Mouse (Mus musculus): ENCODE results near the gene Ascc2. TPM values are rescaled to one million over a fixed set of nuclear protein-coding genes. Genes with fewer than 3 reads are reported as not detected.

Gene Ascc2
- polyA plus RNA-seq, 1 experiment, result 33.4 TPM

DNA sequence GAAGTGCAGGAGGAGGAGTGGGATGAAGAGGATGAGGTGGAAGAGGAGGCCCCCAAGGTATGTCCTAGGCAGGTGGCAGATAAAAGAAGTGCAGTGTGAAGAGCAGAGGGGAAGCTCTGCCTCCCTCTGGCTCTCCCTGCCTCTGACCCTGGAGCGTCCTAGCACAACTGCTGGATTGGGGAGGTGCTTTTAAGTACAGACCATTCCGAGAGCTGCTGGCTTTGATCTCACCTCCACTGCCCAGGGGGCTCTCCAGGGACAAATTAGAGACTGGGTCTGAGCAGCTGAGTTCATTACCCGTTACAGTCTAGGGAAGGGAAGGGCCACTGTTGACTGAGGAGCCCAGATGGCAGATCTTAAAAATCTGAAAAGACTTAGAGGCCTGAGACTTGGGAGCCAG lies 42.6 kb downstream of the Ascc2 start:
- Histone ChIP-seq H3K4me3 (ENCODE audit: low read depth, low read length) (no peak overlapping the region), H3K36me3 (ENCODE audit: control insufficient read depth, insufficient read depth, low read length, poor library complexity, severe bottlenecking) (peaks cover 14% of the 10 kb centered on the region), H3K27me3 (ENCODE audit: control insufficient read depth, insufficient read depth, low read length, poor library complexity, severe bottlenecking) (no peaks in the 10 kb centered on the region), H3K9ac (ENCODE audit: low read depth, poor library complexity, severe bottlenecking) (no peak overlapping the region), H3K27ac (ENCODE audit: insufficient read depth, low read length) (no peak overlapping the region), H3K9me3 (replicated peaks; ENCODE audit: control insufficient read depth, insufficient read depth, low read length, poor library complexity, severe bottlenecking) (no peaks in the 10 kb centered on the region), H3K4me1 (ENCODE audit: control insufficient read depth, insufficient read depth, low read length) (no peaks in the 10 kb centered on the region)
- TF ChIP-seq EP300 (IDR thresholded peaks at IDR 0.05; ENCODE audit: insufficient read depth, low read depth, low read length) (no peak), CTCF (IDR thresholded peaks at IDR 0.05; ENCODE audit: low read depth, low read length) (no peak), POLR2A (IDR thresholded peaks at IDR 0.05; ENCODE audit: insufficient read depth, low read length) (no peak)

DNA sequence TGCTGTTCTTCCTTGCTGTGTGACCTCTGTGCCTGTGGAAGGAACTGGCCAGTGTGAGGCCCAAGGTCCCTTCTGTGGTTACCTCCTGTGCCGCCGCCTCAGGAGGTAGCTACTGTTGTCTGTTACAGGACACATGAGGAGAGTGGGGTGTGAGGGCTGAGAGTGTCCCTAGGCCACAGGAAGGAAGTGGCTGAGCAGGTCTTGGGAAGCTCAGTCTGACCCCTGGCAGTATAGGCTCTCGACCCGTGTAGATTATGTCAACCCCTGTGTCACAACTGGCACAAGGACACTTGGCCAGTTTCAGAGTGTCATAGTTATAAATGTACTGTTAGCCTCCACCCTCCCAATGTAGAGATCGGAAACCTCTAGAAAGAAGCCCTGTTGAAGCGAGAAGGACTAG lies 46.0 kb downstream of the Ascc2 start:
- H3K4me1 ChIP-seq (ENCODE audit: control insufficient read depth, insufficient read depth, low read length), result no peaks in the 10 kb centered on the region
- peaks cover 12% of the 10 kb centered on the region for H3K36me3 ChIP-seq (ENCODE audit: control insufficient read depth, insufficient read depth, low read length, poor library complexity, severe bottlenecking)
- H3K9ac ChIP-seq (ENCODE audit: low read depth, poor library complexity, severe bottlenecking), result no peak overlapping the region
- no peak for TF ChIP-seq POLR2A (IDR thresholded peaks at IDR 0.05; ENCODE audit: insufficient read depth, low read length)
- no peak for TF ChIP-seq EP300 (IDR thresholded peaks at IDR 0.05; ENCODE audit: insufficient read depth, low read depth, low read length)
- no peak for TF ChIP-seq CTCF (IDR thresholded peaks at IDR 0.05; ENCODE audit: low read depth, low read length)
- H3K4me3 ChIP-seq (ENCODE audit: low read depth, low read length), result no peak overlapping the region
- H3K27ac ChIP-seq (ENCODE audit: insufficient read depth, low read length), result no peak overlapping the region
- H3K9me3 ChIP-seq (replicated peaks; ENCODE audit: control insufficient read depth, insufficient read depth, low read length, poor library complexity, severe bottlenecking), result no peaks in the 10 kb centered on the region
- no peaks in the 10 kb centered on the region for H3K27me3 ChIP-seq (ENCODE audit: control insufficient read depth, insufficient read depth, low read length, poor library complexity, severe bottlenecking)

DNA sequence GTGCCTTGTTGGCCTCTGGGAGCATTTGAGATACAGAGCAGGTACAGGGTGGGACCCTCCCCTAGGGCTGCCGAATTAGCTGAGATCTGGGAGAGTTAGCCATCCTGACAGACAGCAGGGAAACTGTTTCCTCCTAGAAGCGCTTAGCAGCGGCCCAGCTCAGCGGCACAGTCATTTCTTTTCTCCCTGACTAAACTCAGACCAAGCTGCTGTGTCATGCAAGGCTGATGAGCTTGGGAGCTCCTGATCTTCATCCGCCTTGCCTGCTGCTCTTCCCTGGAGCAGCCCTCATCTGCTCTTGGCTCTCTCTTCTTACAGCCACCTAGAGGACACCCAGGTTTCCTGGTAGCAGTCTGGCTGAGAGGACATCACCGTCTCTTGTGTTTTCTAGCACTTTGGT lies 46.6 kb downstream of the Ascc2 start:
- H3K9me3 ChIP-seq (replicated peaks; ENCODE audit: control insufficient read depth, insufficient read depth, low read length, poor library complexity, severe bottlenecking), result no peaks in the 10 kb centered on the region
- no peak overlapping the region for H3K9ac ChIP-seq (ENCODE audit: low read depth, poor library complexity, severe bottlenecking)
- TF ChIP-seq EP300 (IDR thresholded peaks at IDR 0.05; ENCODE audit: insufficient read depth, low read depth, low read length), result no peak
- no peak for TF ChIP-seq POLR2A (IDR thresholded peaks at IDR 0.05; ENCODE audit: insufficient read depth, low read length)
- TF ChIP-seq CTCF (IDR thresholded peaks at IDR 0.05; ENCODE audit: low read depth, low read length), result no peak
- H3K4me1 ChIP-seq (ENCODE audit: control insufficient read depth, insufficient read depth, low read length), result no peaks in the 10 kb centered on the region
- peaks cover 12% of the 10 kb centered on the region for H3K36me3 ChIP-seq (ENCODE audit: control insufficient read depth, insufficient read depth, low read length, poor library complexity, severe bottlenecking)
- H3K27ac ChIP-seq (ENCODE audit: insufficient read depth, low read length), result no peak overlapping the region
- no peak overlapping the region for H3K4me3 ChIP-seq (ENCODE audit: low read depth, low read length)
- no peaks in the 10 kb centered on the region for H3K27me3 ChIP-seq (ENCODE audit: control insufficient read depth, insufficient read depth, low read length, poor library complexity, severe bottlenecking)

DNA sequence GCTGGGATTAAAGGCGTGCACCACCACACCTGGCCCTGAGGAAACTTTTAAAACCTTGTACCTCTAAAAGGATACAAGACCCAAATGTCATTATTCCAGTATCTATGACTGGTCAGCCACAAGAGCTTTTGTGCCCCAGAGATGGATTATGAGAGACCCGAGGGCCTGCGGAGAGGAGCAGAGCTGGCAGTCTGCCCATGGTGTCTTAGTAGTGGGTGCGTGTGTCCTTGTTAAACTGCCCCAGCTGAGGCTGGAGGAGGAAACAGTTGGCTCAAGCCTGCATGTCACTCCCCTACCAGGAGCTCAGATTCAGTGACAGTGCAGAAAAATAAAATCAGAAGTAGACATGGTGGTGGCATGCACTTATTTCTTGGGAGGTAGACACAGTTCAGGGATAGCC lies 47.5 kb downstream of the Ascc2 start:
- Histone ChIP-seq H3K36me3 (ENCODE audit: control insufficient read depth, insufficient read depth, low read length, poor library complexity, severe bottlenecking) (peaks cover 12% of the 10 kb centered on the region), H3K9me3 (replicated peaks; ENCODE audit: control insufficient read depth, insufficient read depth, low read length, poor library complexity, severe bottlenecking) (no peaks in the 10 kb centered on the region), H3K4me3 (ENCODE audit: low read depth, low read length) (no peak overlapping the region), H3K9ac (ENCODE audit: low read depth, poor library complexity, severe bottlenecking) (no peak overlapping the region), H3K27me3 (ENCODE audit: control insufficient read depth, insufficient read depth, low read length, poor library complexity, severe bottlenecking) (no peaks in the 10 kb centered on the region), H3K27ac (ENCODE audit: insufficient read depth, low read length) (no peak overlapping the region), H3K4me1 (ENCODE audit: control insufficient read depth, insufficient read depth, low read length) (no peaks in the 10 kb centered on the region)
- no peak for TF ChIP-seq POLR2A (IDR thresholded peaks at IDR 0.05; ENCODE audit: insufficient read depth, low read length)
- no peak for TF ChIP-seq EP300 (IDR thresholded peaks at IDR 0.05; ENCODE audit: insufficient read depth, low read depth, low read length)
- no peak for TF ChIP-seq CTCF (IDR thresholded peaks at IDR 0.05; ENCODE audit: low read depth, low read length)

DNA sequence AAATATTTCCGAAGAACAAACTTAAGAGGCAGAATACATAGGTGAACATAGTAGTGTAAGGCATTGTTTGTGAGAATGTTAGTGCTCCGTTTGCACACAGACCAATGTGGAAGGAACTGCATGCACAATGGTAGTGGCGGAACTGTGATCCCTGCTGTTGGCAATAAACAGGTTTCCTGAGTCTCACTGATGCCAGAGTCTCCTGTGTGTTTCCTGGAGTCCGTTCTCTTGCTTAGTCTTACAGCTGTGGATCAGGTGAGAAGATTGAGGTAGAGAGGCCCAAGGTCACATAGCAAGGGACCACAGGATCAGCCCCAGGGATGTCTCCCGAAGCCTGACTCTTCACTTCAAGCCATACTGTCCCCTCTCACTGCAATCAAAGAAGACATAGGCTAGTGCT lies 48.0 kb downstream of the Ascc2 start:
- TF ChIP-seq EP300 (IDR thresholded peaks at IDR 0.05; ENCODE audit: insufficient read depth, low read depth, low read length), result no peak
- no peak for TF ChIP-seq CTCF (IDR thresholded peaks at IDR 0.05; ENCODE audit: low read depth, low read length)
- Histone ChIP-seq H3K36me3 (ENCODE audit: control insufficient read depth, insufficient read depth, low read length, poor library complexity, severe bottlenecking) (peaks cover 12% of the 10 kb centered on the region), H3K27me3 (ENCODE audit: control insufficient read depth, insufficient read depth, low read length, poor library complexity, severe bottlenecking) (no peaks in the 10 kb centered on the region), H3K4me1 (ENCODE audit: control insufficient read depth, insufficient read depth, low read length) (no peaks in the 10 kb centered on the region), H3K27ac (ENCODE audit: insufficient read depth, low read length) (no peak overlapping the region), H3K4me3 (ENCODE audit: low read depth, low read length) (no peak overlapping the region), H3K9me3 (replicated peaks; ENCODE audit: control insufficient read depth, insufficient read depth, low read length, poor library complexity, severe bottlenecking) (no peaks in the 10 kb centered on the region), H3K9ac (ENCODE audit: low read depth, poor library complexity, severe bottlenecking) (no peak overlapping the region)

DNA sequence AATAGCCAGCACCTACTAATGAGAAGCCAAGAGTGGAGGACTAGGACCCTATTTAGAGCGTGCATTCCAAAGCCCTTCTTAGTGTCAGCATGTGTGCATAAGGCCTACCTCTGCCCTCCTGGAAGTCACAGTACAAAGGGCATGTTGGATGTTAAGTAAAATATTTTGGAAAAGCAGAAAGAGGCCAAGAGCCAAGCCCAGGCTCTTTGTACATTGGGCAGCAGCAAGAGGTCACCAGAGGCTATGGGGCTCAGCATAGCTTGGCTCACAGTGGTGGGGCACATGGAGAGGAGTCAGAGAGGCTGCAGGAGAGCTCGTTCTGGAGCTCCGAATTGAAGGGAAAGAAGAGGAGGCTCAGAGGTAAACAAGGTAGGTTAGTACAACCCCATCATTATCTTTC lies 49.5 kb downstream of the Ascc2 start:
- no peak for TF ChIP-seq POLR2A (IDR thresholded peaks at IDR 0.05; ENCODE audit: insufficient read depth, low read length)
- TF ChIP-seq EP300 (IDR thresholded peaks at IDR 0.05; ENCODE audit: insufficient read depth, low read depth, low read length), result no peak
- no peak for TF ChIP-seq CTCF (IDR thresholded peaks at IDR 0.05; ENCODE audit: low read depth, low read length)
- H3K4me1 ChIP-seq (ENCODE audit: control insufficient read depth, insufficient read depth, low read length), result no peaks in the 10 kb centered on the region
- no peak overlapping the region for H3K9ac ChIP-seq (ENCODE audit: low read depth, poor library complexity, severe bottlenecking)
- H3K9me3 ChIP-seq (replicated peaks; ENCODE audit: control insufficient read depth, insufficient read depth, low read length, poor library complexity, severe bottlenecking), result no peaks in the 10 kb centered on the region
- peaks cover 4% of the 10 kb centered on the region for H3K36me3 ChIP-seq (ENCODE audit: control insufficient read depth, insufficient read depth, low read length, poor library complexity, severe bottlenecking)
- H3K27me3 ChIP-seq (ENCODE audit: control insufficient read depth, insufficient read depth, low read length, poor library complexity, severe bottlenecking), result no peaks in the 10 kb centered on the region
- H3K4me3 ChIP-seq (ENCODE audit: low read depth, low read length), result no peak overlapping the region
- H3K27ac ChIP-seq (ENCODE audit: insufficient read depth, low read length), result no peak overlapping the region

All from ES-Bruce4 (cell line).